Mouse (Mus musculus): ENCODE data around the gene Lpar2. TPM values are rescaled to one million over a fixed set of nuclear protein-coding genes. Genes with fewer than 3 reads are reported as not detected.

The Lpar2 gene
- polyA plus RNA-seq, 1 experiment from 2014 or later = 0.18 TPM

GRCm38 (mm10) chr8:69832298-69832853 lies 10.1 kb downstream of the Lpar2 start, which contains the start of gene Pbx4:
Gene Pbx4 (plus strand): TSS chr8:69832491.
- H3K4me1 ChIP-seq (replicated peaks; ENCODE audit: control insufficient read depth, insufficient read depth, low read length) = 0 out of 2 replicates have a peak, but pooled peaks cover 3% of the 10 kb centered on the region
- peak; percentile 68 for ATAC-seq
- H3K9me3 ChIP-seq (ENCODE audit: control insufficient read depth) = no peaks in the 10 kb centered on the region
- H3K4me2 ChIP-seq (replicated peaks; ENCODE audit: low read depth) = peak within 1 kb of the TSS; percentile 83
- no peaks in the 10 kb centered on the region for H3K27me3 ChIP-seq (replicated peaks; ENCODE audit: control insufficient read depth, insufficient read depth, low read length)
- H3K36me3 ChIP-seq (ENCODE audit: control insufficient read depth, insufficient read depth) = no peaks in the 10 kb centered on the region
- peak within 1 kb of the TSS; percentile 54 for H3K4me3 ChIP-seq (ENCODE audit: low read depth, low read length)
- WGBS = under 1% methylated on average over 38 of the region's 38 CpGs
- TF ChIP-seq CTCF (IDR thresholded peaks at IDR 0.05; ENCODE audit: low read depth) = peak; percentile 55
- H3K27ac ChIP-seq (ENCODE audit: low read depth, low read length) = no peak within 1 kb of the TSS
- H3K9ac ChIP-seq (ENCODE audit: low read depth, low read length) = 0 out of 2 replicates have a peak within 1 kb of the TSS, but pooled peaks have one; percentile 4

GRCm38 (mm10) chr8:69837057-69837682 lies 14.9 kb downstream of the Lpar2 start:
- Histone ChIP-seq H3K27me3 (replicated peaks; ENCODE audit: control insufficient read depth, insufficient read depth, low read length) (no peaks in the 10 kb centered on the region), H3K27ac (ENCODE audit: low read depth, low read length) (no peak overlapping the region), H3K9me3 (ENCODE audit: control insufficient read depth) (no peaks in the 10 kb centered on the region), H3K4me2 (replicated peaks; ENCODE audit: low read depth) (no peak overlapping the region), H3K9ac (ENCODE audit: low read depth, low read length) (no peak overlapping the region), H3K4me3 (ENCODE audit: low read depth, low read length) (no peak overlapping the region), H3K36me3 (ENCODE audit: control insufficient read depth, insufficient read depth) (no peaks in the 10 kb centered on the region), H3K4me1 (replicated peaks; ENCODE audit: control insufficient read depth, insufficient read depth, low read length) (0 out of 2 replicates have a peak, but pooled peaks cover 3% of the 10 kb centered on the region)
- ATAC-seq = peak; percentile 78
- WGBS = 43% methylated on average over 8 of the region's 8 CpGs
- TF ChIP-seq CTCF (IDR thresholded peaks at IDR 0.05; ENCODE audit: low read depth) = no peak

GRCm38 (mm10) chr8:69847167-69848065 lies 25.2 kb downstream of the Lpar2 start:
- Histone ChIP-seq H3K9ac (ENCODE audit: low read depth, low read length) (no peak overlapping the region), H3K27ac (ENCODE audit: low read depth, low read length) (no peak overlapping the region), H3K9me3 (ENCODE audit: control insufficient read depth) (no peaks in the 10 kb centered on the region), H3K4me2 (replicated peaks; ENCODE audit: low read depth) (no peak overlapping the region), H3K4me1 (replicated peaks; ENCODE audit: control insufficient read depth, insufficient read depth, low read length) (no peaks in the 10 kb centered on the region), H3K27me3 (replicated peaks; ENCODE audit: control insufficient read depth, insufficient read depth, low read length) (no peaks in the 10 kb centered on the region), H3K4me3 (ENCODE audit: low read depth, low read length) (no peak overlapping the region), H3K36me3 (ENCODE audit: control insufficient read depth, insufficient read depth) (no peaks in the 10 kb centered on the region)
- TF ChIP-seq CTCF (IDR thresholded peaks at IDR 0.05; ENCODE audit: low read depth) = no peak
- no peak for ATAC-seq
- WGBS = 65% methylated on average over 3 of the region's 3 CpGs

- WGBS = 49% methylated on average over 8 of the region's 8 CpGs
- Histone ChIP-seq H3K4me2 (replicated peaks; ENCODE audit: low read depth) (no peak overlapping the region), H3K4me3 (ENCODE audit: low read depth, low read length) (no peak overlapping the region), H3K27ac (ENCODE audit: low read depth, low read length) (no peak overlapping the region), H3K27me3 (replicated peaks; ENCODE audit: control insufficient read depth, insufficient read depth, low read length) (no peaks in the 10 kb centered on the region), H3K9me3 (ENCODE audit: control insufficient read depth) (no peaks in the 10 kb centered on the region), H3K36me3 (ENCODE audit: control insufficient read depth, insufficient read depth) (no peaks in the 10 kb centered on the region), H3K9ac (ENCODE audit: low read depth, low read length) (no peak overlapping the region), H3K4me1 (replicated peaks; ENCODE audit: control insufficient read depth, insufficient read depth, low read length) (no peaks in the 10 kb centered on the region)
- peak; percentile 93 for ATAC-seq
- TF ChIP-seq CTCF (IDR thresholded peaks at IDR 0.05; ENCODE audit: low read depth) = no peak
These were observed 26.7 kb downstream of the Lpar2 start for GRCm38 (mm10) chr8:69848951-69849350.

- H3K4me1 ChIP-seq (replicated peaks; ENCODE audit: control insufficient read depth, insufficient read depth, low read length) = no peaks in the 10 kb centered on the region
- 44% methylated on average over 3 of the region's 3 CpGs for WGBS
- no peaks in the 10 kb centered on the region for H3K27me3 ChIP-seq (replicated peaks; ENCODE audit: control insufficient read depth, insufficient read depth, low read length)
- no peak for ATAC-seq
- H3K27ac ChIP-seq (ENCODE audit: low read depth, low read length) = no peak overlapping the region
- H3K36me3 ChIP-seq (ENCODE audit: control insufficient read depth, insufficient read depth) = no peaks in the 10 kb centered on the region
- TF ChIP-seq CTCF (IDR thresholded peaks at IDR 0.05; ENCODE audit: low read depth) = peak; percentile 67
- H3K9ac ChIP-seq (ENCODE audit: low read depth, low read length) = no peak overlapping the region
- H3K9me3 ChIP-seq (ENCODE audit: control insufficient read depth) = no peaks in the 10 kb centered on the region
- H3K4me3 ChIP-seq (ENCODE audit: low read depth, low read length) = no peak overlapping the region
- no peak overlapping the region for H3K4me2 ChIP-seq (replicated peaks; ENCODE audit: low read depth)
These were observed 27.7 kb downstream of the Lpar2 start for GRCm38 (mm10) chr8:69849899-69850298.

GRCm38 (mm10) chr8:69850926-69851506 lies 28.8 kb downstream of the Lpar2 start:
- Histone ChIP-seq H3K9ac (ENCODE audit: low read depth, low read length) (no peak overlapping the region), H3K4me3 (ENCODE audit: low read depth, low read length) (no peak overlapping the region), H3K27ac (ENCODE audit: low read depth, low read length) (no peak overlapping the region), H3K4me2 (replicated peaks; ENCODE audit: low read depth) (no peak overlapping the region), H3K9me3 (ENCODE audit: control insufficient read depth) (no peaks in the 10 kb centered on the region), H3K36me3 (ENCODE audit: control insufficient read depth, insufficient read depth) (no peaks in the 10 kb centered on the region), H3K27me3 (replicated peaks; ENCODE audit: control insufficient read depth, insufficient read depth, low read length) (no peaks in the 10 kb centered on the region), H3K4me1 (replicated peaks; ENCODE audit: control insufficient read depth, insufficient read depth, low read length) (no peaks in the 10 kb centered on the region)
- 76% methylated on average over 7 of the region's 7 CpGs for WGBS
- no peak for ATAC-seq
- no peak for TF ChIP-seq CTCF (IDR thresholded peaks at IDR 0.05; ENCODE audit: low read depth)
